Mouse (Mus musculus) small intestine, adult 2 months (tissue): Measurements from ENCODE around the gene Ccl22. TPM values are rescaled to one million over a fixed set of nuclear protein-coding genes. Genes with fewer than 3 reads are reported as not detected.

Experiments used
- H3K27ac ChIP-seq: fragments of 200-500 bp; 2 replicates; pipeline ENCODE4 v1.5.1; 2012; ENCODE audit warnings: low read depth, low read length, control low read depth, inconsistent platforms; ENCODE audit not compliant: insufficient read depth
- H3K27me3 ChIP-seq: fragments of 200-500 bp; 2 replicates; pipeline ENCODE4 v1.6.1; 2012; ENCODE audit warnings: mild to moderate bottlenecking, moderate library complexity, low read length, inconsistent platforms; ENCODE audit not compliant: control insufficient read depth, insufficient read depth
- H3K36me3 ChIP-seq: fragments of 200-500 bp; 2 replicates; pipeline ENCODE4 v1.6.1; 2012; ENCODE audit warnings: mild to moderate bottlenecking, low read length, control low read depth, inconsistent platforms; ENCODE audit not compliant: control insufficient read depth, insufficient read depth
- H3K4me1 ChIP-seq: fragments of 200-500 bp; 2 replicates; pipeline ENCODE4 v1.6.1; 2012; ENCODE audit warnings: low read length, inconsistent platforms, mixed read lengths; ENCODE audit not compliant: control insufficient read depth, insufficient read depth, insufficient read length
- H3K4me3 ChIP-seq: fragments of 200-500 bp; 2 replicates; pipeline ENCODE4 v1.5.1; 2012; ENCODE audit warnings: low read depth, mild to moderate bottlenecking, control low read depth, inconsistent platforms, low read length, moderate library complexity
- CTCF ChIP-seq: fragments of 200-500 bp; IDR thresholded peaks from 2 replicates; pipeline ENCODE4 v1.5.1; 2012; ENCODE audit warnings: low read depth, mild to moderate bottlenecking, control low read depth, inconsistent platforms, low read length, moderate library complexity, mixed read lengths; ENCODE audit not compliant: insufficient replicate concordance, insufficient read length; ENCODE audit errors: extremely low read depth
- POLR2A ChIP-seq: fragments of 200-500 bp; IDR thresholded peaks from 2 replicates; pipeline ENCODE4 v1.6.1; 2012; ENCODE audit warnings: low read depth, mild to moderate bottlenecking, control low read depth, inconsistent platforms, low read length, moderate library complexity
- WGBS: fragments of 180-500 bp; shearing (Covaris S2); methylation state at CpG from one replicate; pipeline ENCODE4 v1.1.7; 2018; 5-methylcytosine and 5-hydroxymethylcytosine counted together
- polyA plus RNA-seq: library from polyadenylated mRNA; depleted of rRNA; stranded (reverse); fragments of >200 nt; gene quantifications from 2 replicates; pipeline ENCODE4 v1.2.3, GENCODE M21; 2012

Ccl22 gene
- polyA plus RNA-seq, 1 experiment = 6.5 TPM

GRCm38 (mm10) chr8:94714556-94714955 is 30.8 kb upstream of the Ccl22 start:
- 38% methylated on average over 5 of the region's 5 CpGs for WGBS
- no peak overlapping the region for H3K27ac ChIP-seq
- peaks cover 3% of the 10 kb centered on the region; the same call in 1 of the 2 replicates for H3K4me1 ChIP-seq

GRCm38 (mm10) chr8:94715871-94716270 is 29.5 kb upstream of the Ccl22 start:
- no peak overlapping the region for H3K27ac ChIP-seq
- peaks cover 3% of the 10 kb centered on the region; the same call in 1 of the 2 replicates for H3K4me1 ChIP-seq
- WGBS = 85% methylated on average over 3 of the region's 3 CpGs
- no peaks in the 10 kb centered on the region for H3K27me3 ChIP-seq
- no peaks in the 10 kb centered on the region for H3K36me3 ChIP-seq
- TF ChIP-seq POLR2A (no peak), CTCF (no peak)
- no peak overlapping the region for H3K4me3 ChIP-seq

More at GRCm38 (mm10) chr8:94714556-94714955, 30.8 kb upstream of the Ccl22 start:
- no peaks in the 10 kb centered on the region for H3K27me3 ChIP-seq
- TF ChIP-seq CTCF (no peak), POLR2A (no peak)
- no peak overlapping the region for H3K4me3 ChIP-seq
- no peaks in the 10 kb centered on the region for H3K36me3 ChIP-seq

- WGBS = 80% methylated on average over 1 of the region's 1 CpGs
Measured at GRCm38 (mm10) chr8:94716841-94717240, 28.5 kb upstream of the Ccl22 start.

DNA sequence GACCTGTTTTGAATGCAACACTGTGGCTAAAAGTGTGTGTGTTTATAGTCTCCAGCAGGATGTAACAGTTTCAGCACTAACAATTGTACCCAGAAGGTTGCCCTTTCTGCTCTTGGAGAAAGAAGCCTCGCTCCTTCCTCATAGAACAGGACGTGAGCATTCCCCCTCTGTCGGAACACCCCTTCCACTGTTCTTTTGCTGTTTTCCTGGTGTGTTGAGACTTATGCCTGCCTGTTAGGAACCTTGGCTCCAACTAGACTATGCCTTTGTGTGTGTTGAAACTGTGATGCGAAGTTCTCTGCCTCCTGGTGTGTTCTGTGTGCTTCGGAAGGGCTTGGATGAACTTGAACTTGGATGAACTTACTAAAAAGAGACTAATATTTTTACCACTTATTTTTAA is 19.4 kb upstream of the Ccl22 start:
- Histone ChIP-seq H3K4me3 (no peak overlapping the region), H3K27me3 (no peaks in the 10 kb centered on the region), H3K27ac (no peak overlapping the region), H3K36me3 (no peaks in the 10 kb centered on the region), H3K4me1 (no peaks in the 10 kb centered on the region)
- 79% methylated on average over 5 of the region's 5 CpGs for WGBS
- no peak for TF ChIP-seq CTCF
- no peak for TF ChIP-seq POLR2A

More at GRCm38 (mm10) chr8:94716841-94717240, 28.5 kb upstream of the Ccl22 start:
- Histone ChIP-seq H3K27ac (no peak overlapping the region), H3K36me3 (no peaks in the 10 kb centered on the region), H3K4me3 (no peak overlapping the region), H3K4me1 (no peaks in the 10 kb centered on the region), H3K27me3 (no peaks in the 10 kb centered on the region)
- TF ChIP-seq POLR2A (no peak), CTCF (no peak)

- H3K4me1 ChIP-seq = peaks cover 8% of the 10 kb centered on the region; the same call in 1 of the 2 replicates
- H3K27ac ChIP-seq = no peak overlapping the region
- no peaks in the 10 kb centered on the region for H3K36me3 ChIP-seq
- H3K27me3 ChIP-seq = no peaks in the 10 kb centered on the region
- H3K4me3 ChIP-seq = no peak overlapping the region
- TF ChIP-seq CTCF (no peak), POLR2A (no peak)
- WGBS = 71% methylated on average over 4 of the region's 4 CpGs
Measured at GRCm38 (mm10) chr8:94729301-94729700, 16.1 kb upstream of the Ccl22 start.

DNA sequence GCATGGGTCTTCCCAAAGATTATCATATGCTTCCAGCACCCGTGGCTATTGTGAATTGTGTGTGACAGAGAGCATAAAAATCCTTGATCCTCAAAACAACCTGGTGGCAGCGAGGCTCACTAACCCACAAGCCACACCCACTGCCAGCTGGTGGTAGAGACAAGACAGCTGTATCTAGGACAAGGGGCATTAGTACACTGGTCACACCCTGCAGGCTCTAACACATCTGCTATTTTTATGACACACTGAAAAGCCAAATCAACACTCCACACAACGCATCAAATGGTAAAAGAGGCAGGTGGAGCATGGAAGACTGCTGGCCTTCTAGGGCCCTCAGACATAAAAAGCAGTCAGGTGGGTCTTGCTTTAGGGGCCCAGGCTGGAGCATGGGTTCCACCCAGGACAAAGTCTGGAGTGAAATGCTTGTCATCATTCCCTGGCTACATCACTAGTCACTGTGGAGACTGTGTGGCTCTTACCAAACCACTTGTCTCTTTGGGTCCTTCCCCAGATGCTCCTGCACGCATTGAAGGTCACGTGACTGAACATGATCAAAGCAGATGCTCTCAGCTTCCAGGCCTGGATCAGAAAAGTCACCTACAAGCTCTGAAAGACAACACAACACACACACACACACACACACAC is 11.4 kb upstream of the Ccl22 start:
- Histone ChIP-seq H3K4me1 (peaks cover 13% of the 10 kb centered on the region), H3K36me3 (no peaks in the 10 kb centered on the region), H3K27ac (no peak overlapping the region), H3K27me3 (no peaks in the 10 kb centered on the region), H3K4me3 (no peak overlapping the region)
- TF ChIP-seq CTCF = no peak
- 29% methylated on average over 5 of the region's 5 CpGs for WGBS

DNA sequence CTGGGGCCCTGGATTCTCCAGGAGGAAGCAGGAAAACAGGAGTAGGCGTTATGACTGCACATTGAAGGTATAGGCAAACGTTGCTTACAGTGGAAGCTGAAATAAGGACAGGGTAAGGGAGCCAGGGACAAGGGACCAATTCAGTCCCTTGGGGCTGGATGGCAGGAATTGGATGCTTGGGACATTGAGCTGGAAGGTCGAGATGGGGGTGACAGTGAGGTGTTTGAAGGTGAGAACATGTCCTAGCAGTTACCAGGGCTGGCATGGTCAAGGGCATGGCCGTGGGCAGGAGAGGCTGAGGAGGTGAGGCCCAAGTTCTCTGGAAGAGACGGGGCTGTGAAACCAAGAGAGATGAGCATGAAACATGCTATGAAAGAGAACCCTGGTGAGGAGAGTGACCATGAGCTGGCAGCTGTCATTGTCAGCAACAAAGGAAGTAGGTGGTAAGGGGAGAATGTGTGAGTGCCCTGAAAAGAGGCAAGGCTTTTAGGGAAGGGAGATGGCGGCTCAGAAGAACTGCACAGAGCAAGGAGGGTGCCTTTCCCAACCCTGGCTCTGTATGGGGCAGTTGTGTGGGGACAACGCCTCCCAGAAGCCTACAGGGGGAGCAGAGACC is 10.5 kb upstream of the Ccl22 start:
- TF ChIP-seq POLR2A = no peak
- 81% methylated on average over 7 of the region's 7 CpGs for WGBS
- Histone ChIP-seq H3K27me3 (no peaks in the 10 kb centered on the region), H3K4me1 (peaks cover 13% of the 10 kb centered on the region), H3K4me3 (no peak overlapping the region), H3K36me3 (no peaks in the 10 kb centered on the region), H3K27ac (no peak overlapping the region)
